Mouse (Mus musculus) midbrain, embryonic 11.5 days (tissue): ENCODE data around the gene Tatdn3. TPM values are rescaled to one million over a fixed set of nuclear protein-coding genes. Genes with fewer than 3 reads are reported as not detected.

Experiments
- ATAC-seq: fragments of 200-750 bp; cut with Nextera tagmentation; 2 replicates; pipeline ENCODE4 v1.8.0; 2017; ENCODE audit warnings: moderate TSS enrichment, moderate library complexity; ENCODE audit not compliant: low FRiP score
- DNase-seq: peaks from one replicate; pipeline ENCODE4 v3.0.0; 2015; ENCODE audit warnings: low spot score; ENCODE audit errors: missing footprints
- H3K27ac ChIP-seq: fragments of 300-500 bp; sonication (generic); 2 replicates; pipeline ENCODE4 v1.5.1; 2014; ENCODE audit warnings: low read depth, low read length
- H3K27me3 ChIP-seq: fragments of 300-500 bp; sonication (generic); 2 replicates; pipeline ENCODE4 v1.6.1; 2014; ENCODE audit warnings: mild to moderate bottlenecking, low read length, moderate library complexity, mixed read lengths; ENCODE audit not compliant: control insufficient read depth, insufficient read depth
- H3K36me3 ChIP-seq: fragments of 300-500 bp; sonication (generic); 2 replicates; pipeline ENCODE4 v1.6.1; 2014; ENCODE audit warnings: mild to moderate bottlenecking, low read length, moderate library complexity, mixed read lengths; ENCODE audit not compliant: control insufficient read depth, insufficient read depth
- H3K4me1 ChIP-seq: fragments of 300-500 bp; sonication (generic); 2 replicates; pipeline ENCODE4 v1.6.1; 2014; ENCODE audit warnings: low read length; ENCODE audit not compliant: control insufficient read depth, insufficient read depth
- H3K4me2 ChIP-seq: fragments of 300-500 bp; sonication (generic); 2 replicates; pipeline ENCODE4 v1.6.1; 2014; ENCODE audit warnings: mild to moderate bottlenecking, moderate library complexity
- H3K4me3 ChIP-seq: fragments of 300-500 bp; sonication (generic); 2 replicates; pipeline ENCODE4 v1.5.1; 2014; ENCODE audit warnings: low read depth, low read length
- H3K9ac ChIP-seq: fragments of 300-500 bp; sonication (generic); 2 replicates; pipeline ENCODE4 v1.6.1; 2014; ENCODE audit warnings: low read length
- H3K9me3 ChIP-seq: fragments of 300-500 bp; sonication (generic); 2 replicates; pipeline ENCODE4 v1.6.1; 2016; ENCODE audit warnings: low read length; ENCODE audit not compliant: control insufficient read depth
- WGBS: fragments of 180-500 bp; shearing (Covaris S2); extraction: QIAGEN DNeasy Blood & Tissue Kit; methylation state at CpG from one replicate; pipeline ENCODE4 v1.1.7; 2014; 5-methylcytosine and 5-hydroxymethylcytosine counted together
- polyA plus RNA-seq: library from polyadenylated mRNA; unstranded; fragments of >200 nt; fragmentation: Nextera tagmentation; extraction: Ambion mirVana; gene quantifications from 2 replicates; pipeline ENCODE4 v1.2.1, GENCODE M21; 2014

Gene Tatdn3
- polyA plus RNA-seq, 1 experiment from 2014 or later = 11.6 TPM

- 91% methylated on average over 4 of the region's 4 CpGs for WGBS
- DNase-seq = no peak
- H3K36me3 ChIP-seq = peaks cover 21% of the 10 kb centered on the region
- no peak overlapping the region for H3K9ac ChIP-seq
- no peak overlapping the region for H3K27ac ChIP-seq
- no peaks in the 10 kb centered on the region for H3K4me1 ChIP-seq
- no peak overlapping the region for H3K4me2 ChIP-seq
- H3K27me3 ChIP-seq = no peaks in the 10 kb centered on the region
- H3K4me3 ChIP-seq = no peak overlapping the region
- ATAC-seq = no peak
- H3K9me3 ChIP-seq = no peaks in the 10 kb centered on the region
Observed at GRCm38 (mm10) chr1:191070259-191070658, 7.5 kb upstream of the Tatdn3 start.

DNA sequence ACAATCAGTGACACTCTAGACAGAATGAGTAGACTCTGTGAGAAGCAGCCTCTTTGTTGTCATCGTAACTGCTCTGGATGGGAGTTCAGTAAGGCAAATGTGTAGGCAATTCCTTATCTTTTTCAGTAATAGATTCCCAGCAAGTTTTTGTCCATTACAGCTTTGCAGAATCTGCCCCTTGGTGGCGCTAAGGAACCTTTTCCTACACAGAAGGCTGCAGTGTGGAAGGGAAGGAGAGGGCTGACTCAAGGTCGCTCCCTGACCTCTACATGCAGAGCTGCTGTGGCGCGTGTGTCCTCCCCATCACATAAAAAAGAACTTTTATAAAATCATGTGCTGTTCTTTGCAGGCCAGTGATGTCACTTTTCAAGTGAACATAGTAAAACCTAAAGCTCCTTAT is 5.6 kb upstream of the Tatdn3 start:
- DNase-seq = peak; percentile 83
- no peak for ATAC-seq
- WGBS = 77% methylated on average over 5 of the region's 5 CpGs
- H3K9me3 ChIP-seq = no peaks in the 10 kb centered on the region
- H3K4me1 ChIP-seq = peaks cover 7% of the 10 kb centered on the region
- peaks cover 24% of the 10 kb centered on the region for H3K36me3 ChIP-seq
- no peak overlapping the region for H3K4me2 ChIP-seq
- no peak overlapping the region for H3K27ac ChIP-seq
- H3K4me3 ChIP-seq = no peak overlapping the region
- H3K9ac ChIP-seq = no peak overlapping the region
- H3K27me3 ChIP-seq = no peaks in the 10 kb centered on the region

DNA sequence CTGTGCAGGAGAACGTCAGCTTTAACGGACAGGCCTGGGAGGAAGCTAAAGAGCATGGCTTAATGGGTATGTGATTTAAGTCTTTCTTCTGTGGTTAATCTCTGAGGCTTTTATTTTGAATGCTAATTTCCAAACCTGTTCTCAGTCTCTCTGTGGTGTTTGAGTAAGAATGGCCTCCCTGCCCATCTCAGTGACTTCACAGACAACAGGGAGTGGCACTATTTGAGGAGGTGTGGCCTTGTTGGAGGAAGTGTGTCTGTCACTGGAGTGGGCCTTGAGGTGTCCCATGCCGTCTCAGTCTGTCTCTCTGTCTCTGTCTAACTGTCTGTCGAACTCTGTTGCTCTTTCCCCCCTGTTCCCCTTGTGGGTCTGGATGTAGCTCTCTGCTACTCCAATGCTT is 2.5 kb upstream of the Tatdn3 start:
- no peak overlapping the region for H3K4me2 ChIP-seq
- ATAC-seq = no peak
- H3K4me1 ChIP-seq = peaks cover 9% of the 10 kb centered on the region
- H3K4me3 ChIP-seq = no peak overlapping the region
- WGBS = 80% methylated on average over 4 of the region's 4 CpGs
- H3K27ac ChIP-seq = no peak overlapping the region
- DNase-seq = no peak
- no peaks in the 10 kb centered on the region for H3K9me3 ChIP-seq
- H3K27me3 ChIP-seq = no peaks in the 10 kb centered on the region
- peaks cover 15% of the 10 kb centered on the region for H3K36me3 ChIP-seq
- no peak overlapping the region for H3K9ac ChIP-seq

GRCm38 (mm10) chr1:191064535-191064934 is 1.8 kb upstream of the Tatdn3 start:
- Histone ChIP-seq H3K4me1 (peaks cover 9% of the 10 kb centered on the region), H3K27me3 (no peaks in the 10 kb centered on the region), H3K4me2 (no peak overlapping the region), H3K4me3 (no peak overlapping the region), H3K9me3 (no peaks in the 10 kb centered on the region), H3K36me3 (peaks cover 15% of the 10 kb centered on the region), H3K9ac (no peak overlapping the region), H3K27ac (no peak overlapping the region)
- WGBS = 89% methylated on average over 2 of the region's 2 CpGs
- DNase-seq = no peak
- no peak for ATAC-seq

DNA sequence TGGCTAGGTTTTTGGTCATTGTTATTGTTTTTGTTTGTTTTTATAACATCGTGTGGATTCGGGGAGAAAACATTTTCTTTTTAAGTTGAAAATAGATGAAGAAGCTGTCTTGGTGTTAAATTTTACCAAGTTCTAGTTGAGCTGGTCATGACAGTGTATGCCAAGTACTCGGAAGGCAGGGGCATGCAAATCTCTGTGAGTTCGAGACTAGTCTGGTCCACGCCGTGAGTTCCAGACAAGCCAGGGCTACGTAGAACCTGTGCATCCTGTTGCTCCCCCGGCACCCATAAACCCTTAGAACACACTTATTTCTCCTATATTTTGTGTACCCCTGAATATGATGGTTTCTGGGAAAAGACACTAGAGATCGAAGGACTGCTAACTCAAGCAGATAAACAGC is 968 bp upstream of the Tatdn3 start:
- no peaks in the 10 kb centered on the region for H3K27me3 ChIP-seq
- peaks cover 9% of the 10 kb centered on the region for H3K4me1 ChIP-seq
- no peak for ATAC-seq
- no peaks in the 10 kb centered on the region for H3K9me3 ChIP-seq
- peak overlapping the region; percentile 90 for H3K4me3 ChIP-seq
- WGBS = 61% methylated on average over 9 of the region's 9 CpGs
- H3K27ac ChIP-seq = no peak overlapping the region
- DNase-seq = peak; percentile 64
- H3K9ac ChIP-seq = peak overlapping the region; percentile 89
- H3K36me3 ChIP-seq = peaks cover 10% of the 10 kb centered on the region; the same call in 1 of the 2 replicates
- peak overlapping the region; percentile 65 for H3K4me2 ChIP-seq

- no peak overlapping the region for H3K27ac ChIP-seq
- DNase-seq (peak; percentile 82), ATAC-seq (peak; percentile 4; the same call in 1 of the 2 replicates)
- 10% methylated on average over 15 of the region's 15 CpGs for WGBS
- no peaks in the 10 kb centered on the region for H3K27me3 ChIP-seq
- H3K36me3 ChIP-seq = peaks cover 10% of the 10 kb centered on the region; the same call in 1 of the 2 replicates
- peak overlapping the region; percentile 90 for H3K4me3 ChIP-seq
- H3K4me2 ChIP-seq = peak overlapping the region; percentile 65
- H3K4me1 ChIP-seq = peaks cover 9% of the 10 kb centered on the region
- H3K9ac ChIP-seq = peak overlapping the region; percentile 89
- H3K9me3 ChIP-seq = no peaks in the 10 kb centered on the region
Observed at GRCm38 (mm10) chr1:191062241-191062780, 421 bp downstream of the Tatdn3 start.

DNA sequence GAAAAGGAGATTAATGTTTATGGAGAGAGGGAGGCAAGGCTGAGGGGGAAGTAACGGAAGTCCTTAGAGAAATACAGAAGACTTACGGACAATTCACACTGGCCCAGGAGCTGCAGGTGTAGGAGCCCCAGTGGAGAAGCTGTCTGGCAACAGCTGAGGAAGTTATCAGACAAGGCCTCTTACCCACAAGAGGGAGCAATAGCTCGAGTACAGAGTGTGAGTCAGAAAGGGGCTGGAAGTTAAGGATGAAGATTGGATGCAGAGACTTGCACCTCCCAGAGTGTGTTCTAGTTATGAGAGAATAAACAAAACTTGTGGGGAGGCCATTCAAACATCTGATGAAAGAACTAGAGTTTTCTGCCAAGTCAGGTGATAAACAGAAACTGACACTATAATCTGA is 5.3 kb downstream of the Tatdn3 start:
- Histone ChIP-seq H3K4me2 (no peak overlapping the region), H3K4me1 (no peaks in the 10 kb centered on the region), H3K9me3 (no peaks in the 10 kb centered on the region), H3K4me3 (no peak overlapping the region), H3K27ac (no peak overlapping the region), H3K9ac (no peak overlapping the region), H3K36me3 (no peaks in the 10 kb centered on the region), H3K27me3 (no peaks in the 10 kb centered on the region)
- ATAC-seq (no peak), DNase-seq (no peak)
- 62% methylated on average over 3 of the region's 3 CpGs for WGBS

DNA sequence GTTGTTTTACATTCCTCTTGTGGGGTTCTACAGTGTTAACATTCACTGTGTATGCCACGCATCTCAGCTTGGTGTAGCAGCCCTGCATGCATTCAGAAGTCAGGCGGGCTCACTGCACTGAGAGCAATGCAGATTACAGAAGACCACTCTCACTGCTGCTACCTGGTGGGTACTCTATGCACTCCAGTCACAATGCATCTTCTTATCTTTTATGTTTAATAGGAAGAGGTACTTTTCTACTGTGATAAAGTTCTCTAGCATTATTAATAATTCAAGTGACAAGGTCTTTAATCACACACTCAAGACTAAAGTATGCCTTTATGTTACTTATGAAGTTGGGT is 7.2 kb downstream of the Tatdn3 start:
- no peak overlapping the region for H3K27ac ChIP-seq
- no peak overlapping the region for H3K4me3 ChIP-seq
- no peak overlapping the region for H3K9ac ChIP-seq
- H3K9me3 ChIP-seq = no peaks in the 10 kb centered on the region
- DNase-seq (no peak), ATAC-seq (no peak)
- H3K36me3 ChIP-seq = no peaks in the 10 kb centered on the region
- H3K4me1 ChIP-seq = no peaks in the 10 kb centered on the region
- 76% methylated on average over 2 of the region's 2 CpGs for WGBS
- H3K27me3 ChIP-seq = no peaks in the 10 kb centered on the region
- H3K4me2 ChIP-seq = no peak overlapping the region

DNA sequence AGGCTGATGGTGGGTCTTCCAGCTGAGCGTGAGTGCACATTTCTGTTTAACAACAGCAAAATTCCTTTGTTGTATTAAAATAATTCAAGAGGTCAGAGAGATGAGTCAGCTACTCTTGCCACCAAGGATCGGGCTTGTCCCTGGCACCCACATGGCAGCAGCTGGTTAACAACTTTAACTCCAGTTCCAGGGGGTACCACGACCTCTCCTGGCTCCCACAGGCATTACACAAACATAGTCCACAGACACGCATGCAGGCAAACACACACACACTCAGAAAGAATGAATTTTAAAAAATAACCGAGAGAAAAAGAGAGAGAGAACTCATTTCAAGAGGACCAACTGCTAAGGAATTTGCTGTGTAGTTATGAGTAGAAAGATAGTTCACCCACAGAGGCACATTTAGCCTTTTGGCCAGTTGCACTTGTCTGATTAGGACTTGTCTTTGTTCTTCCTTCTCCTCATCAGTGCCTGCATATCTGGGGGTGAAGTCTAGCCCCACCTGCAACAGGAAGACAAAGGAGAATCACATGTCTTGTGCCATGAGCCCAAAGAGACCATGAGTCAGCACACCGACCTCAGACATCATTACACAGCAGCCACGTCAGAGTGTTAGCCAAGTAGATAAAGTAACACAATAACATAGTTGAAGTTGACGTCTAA is 7.7 kb downstream of the Tatdn3 start:
- H3K9ac ChIP-seq = no peak overlapping the region
- no peaks in the 10 kb centered on the region for H3K36me3 ChIP-seq
- DNase-seq = no peak
- H3K27ac ChIP-seq = peak overlapping the region; percentile 9; the same call in 1 of the 2 replicates
- ATAC-seq = no peak
- H3K4me2 ChIP-seq = no peak overlapping the region
- H3K9me3 ChIP-seq = no peaks in the 10 kb centered on the region
- no peaks in the 10 kb centered on the region for H3K4me1 ChIP-seq
- WGBS = 75% methylated on average over 8 of the region's 8 CpGs
- H3K4me3 ChIP-seq = no peak overlapping the region
- no peaks in the 10 kb centered on the region for H3K27me3 ChIP-seq
